Mouse (Mus musculus) layer of hippocampus, postnatal 14 days (tissue): ENCODE measurements at regions not wholly inside any gene's neighbourhood (a gene's known extent, or its start where the extent isn't known, plus 50 kb on each side); places are given as distances from the start of the nearest gene placed in this dataset.
A peak's percentile ranks its signal among the peaks of the same experiment; 100 is the strongest.

Experiments
- DNase-seq, 2 experiments: peaks; one replicate each; pipeline ENCODE4 v3.0.0; 2021 to 2022; ENCODE audit warnings: low spot score in 2 of 2, mixed read lengths in 1 of 2

DNA sequence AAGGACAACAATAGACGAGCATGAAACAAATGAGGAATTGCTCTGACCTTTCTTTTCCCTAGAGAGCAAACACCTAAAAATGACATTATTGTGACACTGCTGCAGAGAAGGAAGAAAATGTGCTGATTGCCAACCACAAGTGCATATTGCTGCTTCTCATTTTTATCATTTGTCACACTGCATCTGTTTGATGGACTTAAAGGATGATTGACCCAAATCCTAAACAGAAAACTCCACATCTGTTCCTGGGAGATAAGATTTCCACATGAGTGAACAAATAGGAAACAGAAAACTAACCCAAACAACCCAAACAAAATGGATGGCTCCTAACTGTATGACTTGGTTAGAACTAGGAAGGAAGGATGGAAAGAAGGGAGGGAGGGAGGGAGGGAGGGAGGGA lies 118.5 kb downstream of the Ccdc50 start:
- DNase-seq: no peak

- DNase-seq: peak; percentile 70 to 77
Measured at GRCm38 (mm10) chr16:27523527-27524121, 135.0 kb downstream of the Ccdc50 start.

GRCm38 (mm10) chr16:27526669-27527068 lies 138.0 kb downstream of the Ccdc50 start:
- DNase-seq: no peak

- DNase-seq: no peak
Measured at GRCm38 (mm10) chr16:27530634-27531033, 142.0 kb downstream of the Ccdc50 start.
